Mouse (Mus musculus) liver, embryonic 14.5 days (tissue): ENCODE results near the gene Dynlt1a.
"Not testable (repeated sequence)": the region's sequence is repeated elsewhere in the genome, so short reads cannot be mapped to it uniquely, and the experiment has no call there.

Experiments used
- CTCF ChIP-seq: IDR thresholded peaks from 2 replicates; pipeline ENCODE4 v1.5.1; 2016; ENCODE audit warnings: antibody characterized with exemption, low read depth, control low read depth
- EP300 ChIP-seq: IDR thresholded peaks from 2 replicates; pipeline ENCODE4 v1.6.1; 2016; ENCODE audit warnings: antibody characterized with exemption, low read depth

GRCm38 (mm10) chr17:6325543-6325942, 8.2 kb upstream of the Dynlt1a start:
- TF ChIP-seq CTCF, EP300: not testable (repeated sequence)
